Mouse (Mus musculus) gastrocnemius, postnatal 14 days (tissue): ENCODE measurements around the gene Trir. TPM values are rescaled to one million over a fixed set of nuclear protein-coding genes. Genes with fewer than 3 reads are reported as not detected.

Source experiments
- DNase-seq: peaks from one replicate; pipeline ENCODE4 v3.0.0; 2021; ENCODE audit warnings: mixed read lengths
- intact Hi-C: fragments of 180-260 bp; cut with DNase I; formaldehyde crosslinking; loops from one replicate; pipeline ENCODE4 v1.15.1; 2025; ENCODE audit warnings: low total_unique reads
- microRNA-seq, 2 experiments: library from miRNA; unstranded; fragments of <30 nt; microRNA quantifications; one replicate each; pipeline ENCODE4 v1.2.0; 2021
- total RNA-seq, 2 experiments: library from RNA; stranded (reverse); gene quantifications; 2 replicates each; pipeline ENCODE4 v1.2.3; 2021

Trir gene
- total RNA-seq, 2 experiments from 2014 or later, result 77.5 to 92.1 TPM

DNA sequence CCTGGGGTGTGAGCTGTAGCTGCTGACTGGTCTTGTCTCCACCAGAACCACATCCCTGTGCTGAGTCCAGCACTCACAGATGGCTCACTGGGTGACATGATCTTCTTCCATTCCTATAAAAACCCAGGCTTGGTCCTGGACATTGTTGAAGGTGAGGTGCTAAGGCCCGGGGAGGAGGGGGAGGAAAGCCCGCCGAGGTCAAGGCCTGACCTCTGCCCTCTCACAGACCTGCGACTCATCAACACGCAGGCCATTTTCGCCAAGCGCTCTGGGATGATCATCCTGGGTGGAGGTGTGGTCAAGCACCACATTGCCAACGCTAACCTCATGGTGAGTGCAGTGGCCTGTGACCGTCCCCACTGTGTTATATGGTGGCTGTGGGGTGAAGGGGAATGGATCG is 47.5 kb downstream of the Trir start:
- intact Hi-C loops, result no loop called here
- no peak for DNase-seq

DNA sequence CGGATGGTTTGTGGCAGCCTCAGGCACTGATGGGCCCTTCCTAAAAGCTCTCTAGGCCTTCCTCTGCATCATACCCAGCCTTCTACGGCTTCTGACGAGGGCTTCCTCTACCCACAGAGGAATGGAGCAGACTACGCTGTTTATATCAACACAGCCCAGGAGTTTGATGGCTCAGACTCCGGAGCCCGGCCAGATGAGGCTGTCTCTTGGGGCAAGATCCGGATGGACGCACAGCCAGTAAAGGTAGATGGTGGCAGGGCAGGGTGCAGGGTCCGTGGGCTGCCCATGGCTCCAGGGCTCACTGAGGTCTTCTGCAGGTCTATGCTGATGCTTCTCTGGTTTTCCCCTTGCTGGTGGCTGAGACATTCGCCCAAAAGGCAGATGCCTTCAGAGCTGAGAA is 48.0 kb downstream of the Trir start:
- intact Hi-C loops, result no loop called here

DNA sequence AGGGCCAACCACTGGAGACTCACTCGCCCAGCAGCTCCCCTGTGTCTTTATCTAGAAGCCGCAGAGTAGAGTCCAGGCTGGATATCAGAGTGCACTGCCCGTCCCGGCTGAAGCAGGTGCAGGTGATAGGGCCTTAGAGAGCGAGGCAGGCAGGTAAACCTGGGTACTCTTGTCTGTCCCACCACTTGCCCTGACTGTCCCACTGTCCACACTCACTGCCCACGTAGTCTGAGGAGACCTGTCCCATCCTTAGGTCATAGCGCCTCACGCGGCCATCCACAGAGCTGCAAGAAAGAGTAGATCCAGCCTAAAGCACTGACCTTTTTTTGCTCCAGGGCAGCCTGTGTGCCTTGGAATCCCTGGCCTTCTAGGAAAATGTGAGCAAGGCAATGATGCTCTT is 49.4 kb downstream of the Trir start:
- intact Hi-C loops, result no loop called here
- no peak for DNase-seq

More for the DNA sequence above, 48.0 kb downstream of the Trir start:
- DNase-seq, result no peak

DNA sequence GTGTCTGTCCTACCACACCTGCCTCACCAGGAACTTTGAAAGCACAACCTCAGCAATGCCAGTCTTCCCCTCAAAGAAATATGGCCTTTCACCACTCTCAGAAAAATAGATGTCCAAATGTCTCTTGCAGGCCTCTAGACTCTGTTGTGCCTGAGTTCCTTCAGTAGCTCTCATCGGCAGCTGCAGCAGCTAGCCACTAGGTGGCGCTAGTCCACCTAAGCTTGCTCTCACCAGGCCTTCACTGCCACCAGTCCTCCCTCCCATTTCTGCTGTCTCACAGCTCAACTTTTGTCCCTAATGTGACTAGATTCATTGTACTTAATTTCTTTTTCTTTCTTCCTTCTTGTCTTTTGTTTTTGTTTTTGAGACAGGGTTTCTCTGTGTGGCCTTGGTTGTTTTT is 50.4 kb downstream of the Trir start:
- intact Hi-C loops, result no loop called here
- peak; percentile 77 for DNase-seq

Small RNA genes lying within 50 kb of the gene (microRNA-seq; reads per million reads assigned to microRNA genes)
- gene Mir7070, result 0 reads per million in 2 experiments

Other genes starting within 250 kb of the Trir start
- gene Nfix, start 226.5 kb upstream of the Trir start, total RNA-seq, result 100 to 1,000 TPM; 531 to 566 TPM
- gene Dand5, start 204.0 kb upstream of the Trir start, total RNA-seq, result 1 to 10 TPM; 6.0 to 7.2 TPM
- gene Gadd45gip1, start 195.3 kb upstream of the Trir start, total RNA-seq, result 10 to 100 TPM; 28.4 to 28.8 TPM
- 100 to 1,000 TPM; 122 to 124 TPM for gene Rad23a, start 186.2 kb upstream of the Trir start, total RNA-seq
- 100 to 1,000 TPM; 197 to 229 TPM for gene Calr, start 179.9 kb upstream of the Trir start, total RNA-seq
- 10 to 100 TPM; 24.8 to 25.5 TPM for gene Farsa, start 169.8 kb upstream of the Trir start, total RNA-seq
- gene Syce2, start 154.7 kb upstream of the Trir start, total RNA-seq, result 1 to 10 TPM; 2.1 to 2.6 TPM
- 10 to 100 TPM; 23.3 to 30.0 TPM for gene Gcdh, start 132.9 kb upstream of the Trir start, total RNA-seq
- gene Klf1, start 124.9 kb upstream of the Trir start, total RNA-seq, result under 1 TPM in 1 of 2 experiments, not detected in 1; 0.23 TPM
- gene Dnase2a, start 118.3 kb upstream of the Trir start, total RNA-seq, result 1 to 10 TPM; 5.7 to 6.9 TPM
- gene Mast1, start 89.5 kb upstream of the Trir start, total RNA-seq, result under 1 TPM in 1 of 2 experiments, not detected in 1; 0.07 TPM
- gene Rtbdn, start 79.8 kb upstream of the Trir start, total RNA-seq, result not detected
- gene Gm49661, start 57.4 kb upstream of the Trir start, total RNA-seq, result not detected
- gene Prdx2, start 57.2 kb upstream of the Trir start, total RNA-seq, result 100 to 1,000 TPM; 224 to 248 TPM
- gene Rnaseh2a, start 57.1 kb upstream of the Trir start, total RNA-seq, result 10 to 100 TPM; 22.6 to 28.4 TPM
- 1 to 10 TPM; 6.2 to 6.3 TPM for gene Junb, start 48.1 kb upstream of the Trir start, total RNA-seq
- 1 to 10 TPM; 1.4 to 1.5 TPM for gene Hook2, start 36.2 kb upstream of the Trir start, total RNA-seq
- not detected for gene Best2, start 12.3 kb upstream of the Trir start, total RNA-seq
- 10 to 100 TPM; 44.3 to 44.9 TPM for gene Asna1, start 1.5 kb upstream of the Trir start, total RNA-seq
- gene Tnpo2, start 10.1 kb downstream of the Trir start, total RNA-seq, result 10 to 100 TPM; 24.6 to 27.9 TPM
- 1 to 10 TPM; 3.6 to 4.7 TPM for gene Fbxw9, start 33.2 kb downstream of the Trir start, total RNA-seq
- gene Gm5741, start 41.2 kb downstream of the Trir start, total RNA-seq, result not detected
- 10 to 100 TPM; 18.2 to 20.2 TPM for gene Dhps, start 44.9 kb downstream of the Trir start, total RNA-seq
- gene Wdr83os, start 53.9 kb downstream of the Trir start, total RNA-seq, result 10 to 100 TPM; 45.3 to 46.2 TPM
- gene Wdr83, start 54.5 kb downstream of the Trir start, total RNA-seq, result 10 to 100 TPM; 13.2 to 15.1 TPM
- gene Man2b1, start 56.4 kb downstream of the Trir start, total RNA-seq, result 10 to 100 TPM; 13.6 to 14.0 TPM
- under 1 TPM; 0.86 to 0.92 TPM for gene Zfp791, start 96.3 kb downstream of the Trir start, total RNA-seq
- gene Cks1brt, start 125.1 kb downstream of the Trir start, total RNA-seq, result not detected
- gene Olfr371, start 199.2 kb downstream of the Trir start, total RNA-seq, result not detected